Mouse (Mus musculus) E14TG2a.4 (cell line): Measurements from ENCODE around the gene Prkcb.

ENCODE experiments used
- H3K27me3 ChIP-seq: 2 replicates; pipeline ENCODE4 v1.6.1; 2014; ENCODE audit warnings: low read length, control low read depth; ENCODE audit not compliant: insufficient read depth
- H3K36me3 ChIP-seq: 2 replicates; pipeline ENCODE4 v1.6.1; 2014; ENCODE audit warnings: low read length, control low read depth; ENCODE audit not compliant: insufficient read depth
- H3K4me1 ChIP-seq: replicated peaks from 2 replicates; pipeline ENCODE4 v1.6.1; 2014; ENCODE audit warnings: low read depth, low read length, control low read depth
- H3K4me3 ChIP-seq: replicated peaks from 2 replicates; pipeline ENCODE4 v1.5.1; 2014; ENCODE audit warnings: mild to moderate bottlenecking, low read length
- H3K9me3 ChIP-seq: 2 replicates; pipeline ENCODE4 v1.6.1; 2014; ENCODE audit warnings: low read length, control low read depth
- CTCF ChIP-seq: conservative IDR thresholded peaks from 2 replicates; pipeline ENCODE4 v1.5.1; 2014; ENCODE audit warnings: low read length
- NANOG ChIP-seq: IDR thresholded peaks from 2 replicates; pipeline ENCODE4 v1.6.1; 2014; ENCODE audit warnings: borderline replicate concordance, low read length, mixed read lengths
- POU5F1 ChIP-seq: IDR thresholded peaks from 2 replicates; pipeline ENCODE4 v1.6.1; 2014; ENCODE audit warnings: low read length, borderline replicate concordance

Gene Prkcb

DNA sequence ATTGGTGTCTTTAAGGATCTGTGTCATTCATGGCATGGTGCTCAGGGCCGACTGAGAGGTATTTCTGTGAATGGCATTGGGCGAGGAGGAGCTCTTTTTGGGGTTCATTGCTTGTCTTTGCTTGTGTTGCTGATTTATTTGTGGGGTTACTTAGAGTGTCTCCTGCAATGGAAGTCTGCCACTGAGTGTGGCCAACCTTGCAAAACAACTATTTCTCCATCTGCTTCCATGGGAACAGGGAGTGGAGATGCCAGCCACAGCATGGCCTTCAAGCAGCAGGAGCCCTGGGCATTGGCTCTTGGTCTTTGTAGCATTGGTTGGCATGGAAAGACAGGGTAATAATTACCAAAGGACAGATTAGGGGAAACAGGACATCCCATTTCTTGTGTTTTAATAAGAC is 50.9 kb downstream of the Prkcb start:
- no peaks in the 10 kb centered on the region for H3K27me3 ChIP-seq
- TF ChIP-seq NANOG (no peak), POU5F1 (no peak), CTCF (no peak)
- no peak overlapping the region for H3K4me3 ChIP-seq
- no peaks in the 10 kb centered on the region for H3K36me3 ChIP-seq
- H3K9me3 ChIP-seq, result no peaks in the 10 kb centered on the region
- no peaks in the 10 kb centered on the region for H3K4me1 ChIP-seq

DNA sequence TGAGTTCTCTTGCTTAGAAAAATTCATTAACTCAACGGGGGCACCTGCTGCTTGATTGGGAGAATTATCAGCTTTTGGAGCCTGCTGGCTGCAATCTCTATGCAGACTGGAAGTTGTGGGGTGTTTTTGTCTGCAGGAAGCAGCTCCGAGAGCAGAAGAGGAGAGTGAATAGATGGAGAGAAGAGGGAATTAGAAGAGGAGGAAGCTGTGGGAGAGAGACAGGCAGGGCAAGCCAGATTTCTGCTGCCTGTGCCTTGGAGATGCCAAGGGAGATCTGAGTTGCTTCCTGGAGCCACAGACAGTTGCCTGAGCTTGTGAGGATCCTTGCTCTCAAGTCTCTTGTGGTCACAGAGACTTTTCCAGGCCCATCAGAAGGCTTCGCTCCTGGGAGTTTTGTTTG is 53.3 kb downstream of the Prkcb start:
- no peaks in the 10 kb centered on the region; the same call in 1 of the 2 replicates for H3K27me3 ChIP-seq
- H3K4me3 ChIP-seq, result no peak overlapping the region
- no peaks in the 10 kb centered on the region for H3K9me3 ChIP-seq
- TF ChIP-seq NANOG, result no peak
- no peak for TF ChIP-seq POU5F1
- TF ChIP-seq CTCF, result no peak
- H3K36me3 ChIP-seq, result no peaks in the 10 kb centered on the region
- no peaks in the 10 kb centered on the region for H3K4me1 ChIP-seq

DNA sequence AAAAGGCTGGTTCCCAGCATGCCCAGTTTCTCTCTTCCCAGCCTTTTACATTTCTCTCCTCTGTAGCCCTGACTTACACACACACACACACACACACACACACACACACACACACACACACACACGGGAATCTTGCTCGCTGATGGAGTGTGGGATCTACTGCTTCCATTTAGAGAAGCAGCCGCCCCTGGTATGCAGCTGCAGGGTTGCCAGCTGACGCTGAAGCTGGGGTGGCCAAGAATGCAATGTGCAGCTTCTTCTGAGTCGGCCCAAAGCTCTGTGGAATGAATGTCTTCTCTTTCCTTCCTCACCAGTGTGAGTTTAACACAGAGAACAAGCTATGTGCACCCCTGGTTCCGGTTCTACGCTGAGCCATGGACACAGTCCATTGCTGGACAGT is 56.1 kb downstream of the Prkcb start:
- Histone ChIP-seq H3K4me1 (no peaks in the 10 kb centered on the region), H3K4me3 (no peak overlapping the region), H3K27me3 (no peaks in the 10 kb centered on the region; the same call in 1 of the 2 replicates), H3K9me3 (no peaks in the 10 kb centered on the region), H3K36me3 (no peaks in the 10 kb centered on the region)
- no peak for TF ChIP-seq NANOG
- no peak for TF ChIP-seq POU5F1
- TF ChIP-seq CTCF, result no peak

DNA sequence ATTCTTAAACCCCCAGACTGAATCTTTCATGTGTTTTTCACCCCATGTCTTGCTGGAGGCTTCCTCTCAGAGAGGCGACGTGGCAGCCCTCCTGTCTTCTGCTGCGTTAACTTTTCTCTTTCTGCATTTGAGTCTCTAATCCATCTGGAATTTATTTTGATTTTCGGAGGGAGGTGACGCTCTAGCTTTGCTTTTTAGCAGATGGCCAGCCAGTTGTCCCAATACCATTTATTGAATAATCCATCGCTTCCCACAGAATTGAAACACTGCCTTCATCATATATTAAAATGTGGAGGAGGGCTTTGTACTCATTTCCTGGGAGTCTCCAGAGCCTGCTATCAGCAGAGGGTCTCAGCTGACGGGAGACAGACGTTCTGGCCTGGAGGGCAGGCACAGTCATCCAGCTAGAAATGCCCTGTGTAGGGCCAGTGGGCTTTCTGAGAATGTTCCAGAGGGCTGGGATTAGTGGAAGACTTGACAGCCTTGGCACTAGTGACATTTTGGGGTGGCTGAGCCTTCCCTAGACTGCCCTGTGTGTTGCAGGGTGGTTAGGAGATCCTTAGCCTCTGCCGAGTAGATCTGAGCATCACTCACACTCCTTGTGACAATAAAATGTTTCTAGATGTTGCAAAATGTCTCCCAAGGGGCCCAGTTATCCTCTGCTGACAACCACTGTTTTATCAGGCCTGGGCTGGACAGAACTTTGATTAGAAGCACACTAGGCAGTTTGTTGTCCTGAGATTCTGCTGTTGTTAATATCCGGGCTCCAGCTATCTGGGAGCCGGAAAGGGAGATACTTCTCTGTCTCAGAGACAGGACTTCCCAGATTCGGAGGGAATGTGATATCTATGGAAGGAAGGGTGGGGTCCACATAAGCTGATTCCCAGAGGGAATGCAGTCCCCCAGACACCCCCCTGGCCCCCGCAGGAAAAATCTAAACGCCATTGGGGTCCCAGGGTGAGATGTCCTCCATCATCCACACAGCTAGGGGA is 58.0 kb downstream of the Prkcb start:
- H3K9me3 ChIP-seq, result no peaks in the 10 kb centered on the region
- H3K4me1 ChIP-seq, result no peaks in the 10 kb centered on the region
- no peaks in the 10 kb centered on the region for H3K36me3 ChIP-seq
- TF ChIP-seq POU5F1 (no peak), CTCF (no peak), NANOG (no peak)
- H3K27me3 ChIP-seq, result no peaks in the 10 kb centered on the region; the same call in 1 of the 2 replicates
- H3K4me3 ChIP-seq, result no peak overlapping the region

DNA sequence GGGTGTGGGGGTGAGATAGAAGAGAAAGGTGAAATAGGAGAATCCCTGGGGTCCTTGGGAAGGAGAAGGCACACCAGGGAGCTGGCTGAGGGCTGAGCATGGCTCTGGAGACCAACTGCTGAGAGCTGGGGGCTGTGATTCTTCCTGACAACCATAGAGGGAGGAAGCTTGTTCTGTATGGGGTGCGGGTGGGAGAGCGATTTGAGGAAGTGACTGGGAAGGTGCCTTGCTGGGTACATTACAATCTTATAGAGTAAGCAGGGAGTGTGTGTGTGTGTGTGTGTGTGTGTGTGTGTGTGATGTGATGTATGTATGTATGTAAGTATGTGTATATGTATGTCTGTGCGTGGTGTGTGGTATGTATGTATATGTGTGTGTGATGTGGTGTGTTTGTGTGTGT is 58.9 kb downstream of the Prkcb start:
- H3K4me3 ChIP-seq, result no peak overlapping the region
- no peaks in the 10 kb centered on the region for H3K9me3 ChIP-seq
- TF ChIP-seq POU5F1 (no peak), NANOG (no peak), CTCF (no peak)
- H3K27me3 ChIP-seq, result peaks cover 3% of the 10 kb centered on the region
- no peaks in the 10 kb centered on the region for H3K4me1 ChIP-seq
- H3K36me3 ChIP-seq, result no peaks in the 10 kb centered on the region

DNA sequence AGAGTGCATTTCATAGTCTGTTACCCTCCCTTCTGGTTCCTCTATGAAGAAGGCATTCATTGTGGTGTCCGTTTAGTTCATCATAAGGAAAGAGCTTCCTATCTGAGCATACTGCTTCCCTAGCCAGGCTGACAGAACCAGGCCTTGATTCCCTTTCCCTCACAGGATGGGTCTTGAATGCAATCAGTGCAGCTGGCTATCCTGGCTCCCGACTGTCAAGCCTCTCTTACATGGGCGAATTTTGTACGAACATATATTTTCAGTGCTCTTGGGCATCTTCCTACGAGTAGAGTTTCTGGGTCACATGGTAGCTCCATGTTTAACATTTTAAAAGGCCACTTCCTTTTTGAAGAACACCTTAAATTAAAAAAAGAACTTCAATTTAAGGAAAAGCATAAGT is 61.4 kb downstream of the Prkcb start:
- TF ChIP-seq POU5F1, result no peak
- TF ChIP-seq NANOG, result no peak
- no peak for TF ChIP-seq CTCF
- Histone ChIP-seq H3K4me3 (no peak overlapping the region), H3K27me3 (peaks cover 5% of the 10 kb centered on the region), H3K36me3 (no peaks in the 10 kb centered on the region), H3K9me3 (no peaks in the 10 kb centered on the region), H3K4me1 (no peaks in the 10 kb centered on the region)

DNA sequence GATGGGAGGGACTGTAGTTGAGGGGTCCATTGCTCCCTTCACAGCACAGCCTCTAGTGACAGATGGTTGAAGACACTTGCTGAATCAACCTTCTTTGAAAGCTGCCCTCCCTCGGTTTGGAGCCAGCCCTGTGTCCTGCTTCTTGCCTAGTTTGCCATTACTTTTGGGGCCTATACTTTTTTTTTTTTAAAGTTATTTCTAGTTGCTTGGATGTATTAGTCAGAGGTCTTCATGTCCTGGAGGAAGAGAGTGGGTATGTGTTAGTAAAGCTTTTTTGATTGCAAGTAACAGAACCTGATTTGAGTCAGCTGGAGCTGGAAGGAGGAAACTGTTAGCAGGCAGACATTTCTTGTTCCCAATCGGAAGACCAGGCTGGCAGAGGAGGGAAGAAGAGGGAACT is 62.2 kb downstream of the Prkcb start:
- no peaks in the 10 kb centered on the region for H3K4me1 ChIP-seq
- no peak overlapping the region for H3K4me3 ChIP-seq
- no peak for TF ChIP-seq CTCF
- TF ChIP-seq POU5F1, result no peak
- no peak for TF ChIP-seq NANOG
- no peaks in the 10 kb centered on the region for H3K9me3 ChIP-seq
- no peaks in the 10 kb centered on the region for H3K36me3 ChIP-seq
- peaks cover 5% of the 10 kb centered on the region for H3K27me3 ChIP-seq

DNA sequence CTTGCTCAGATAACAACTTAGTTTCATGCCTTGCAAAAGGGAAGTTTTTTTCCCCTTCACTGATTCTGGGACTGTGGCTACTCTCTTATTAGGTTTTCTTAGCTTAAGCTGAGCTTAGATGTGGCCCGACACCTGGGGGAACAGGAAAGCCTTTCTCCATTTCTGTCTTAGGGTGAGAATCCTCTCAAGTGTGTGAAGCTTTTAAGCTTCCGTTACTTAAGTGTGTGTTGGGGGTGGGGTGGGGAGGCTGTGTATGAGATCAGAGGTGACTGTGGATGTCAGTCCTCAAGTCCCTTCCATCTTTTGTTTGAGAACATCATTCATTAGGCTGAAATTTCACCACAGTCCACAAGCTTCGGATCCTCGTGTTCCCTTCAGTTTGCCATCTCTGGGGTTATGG is 63.3 kb downstream of the Prkcb start:
- Histone ChIP-seq H3K27me3 (peaks cover 5% of the 10 kb centered on the region; the same call in 1 of the 2 replicates), H3K4me1 (no peaks in the 10 kb centered on the region), H3K9me3 (no peaks in the 10 kb centered on the region), H3K36me3 (no peaks in the 10 kb centered on the region), H3K4me3 (no peak overlapping the region)
- no peak for TF ChIP-seq CTCF
- no peak for TF ChIP-seq NANOG
